Mouse (Mus musculus): Measurements from ENCODE around the gene Vps45.

DNA sequence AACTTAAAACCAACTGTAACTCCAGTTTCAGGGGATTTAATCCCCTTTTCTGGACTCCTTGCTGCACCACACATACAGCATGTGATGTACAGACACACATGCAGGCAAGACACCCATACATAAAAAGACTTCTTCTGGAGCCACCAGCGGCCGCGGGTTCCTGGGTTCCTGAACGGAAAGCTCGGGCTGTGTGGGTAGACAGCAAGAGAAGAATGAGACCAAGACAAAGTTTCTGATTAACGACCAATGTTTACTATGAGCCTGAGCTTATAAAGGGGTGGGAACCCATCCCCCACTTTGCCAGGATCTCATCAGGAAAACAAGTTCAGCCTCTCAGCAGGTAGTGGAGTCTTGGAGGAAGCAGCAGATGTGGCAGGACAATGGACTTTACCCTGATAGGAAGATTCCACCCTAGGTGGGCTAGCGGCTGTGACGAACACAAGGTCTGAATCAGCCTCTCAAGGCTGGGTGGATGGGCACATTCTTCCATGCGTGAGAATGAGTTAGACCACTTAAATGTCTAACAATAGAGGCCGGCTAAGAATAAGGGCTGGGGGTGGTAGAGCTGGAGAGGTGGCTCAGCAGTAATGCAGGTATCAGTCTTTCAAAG is 26.0 kb upstream of the Vps45 start:
- TF ChIP-seq CTCF (IDR thresholded peaks at IDR 0.05; ENCODE audit: low read depth, low read length) (no peak), POLR2A (IDR thresholded peaks at IDR 0.05; ENCODE audit: insufficient read depth, low read length) (no peak)

Data from ES-Bruce4 (cell line).